Mouse (Mus musculus) CH12.LX (cell line): ENCODE data around the gene Zfp618. TPM values are rescaled to one million over a fixed set of nuclear protein-coding genes. Genes with fewer than 3 reads are reported as not detected.

Experiments
- DNase-seq: peaks from one replicate; pipeline ENCODE4 v3.0.0-alpha.2; 2013; ENCODE audit errors: extremely low read depth
- H3K27ac ChIP-seq: 2 replicates; pipeline ENCODE4 v1.5.1; 2012; ENCODE audit warnings: low read depth, mild to moderate bottlenecking, control low read depth, moderate library complexity; ENCODE audit not compliant: insufficient read depth
- H3K27me3 ChIP-seq: replicated peaks from 2 replicates; pipeline ENCODE3; 2012; ENCODE audit warnings: inconsistent platforms
- H3K36me3 ChIP-seq, 2 experiments: replicated peaks in 1 of 2; 2 replicates each; pipeline versions ENCODE3 to v1.6.1; 2012; ENCODE audit warnings: inconsistent platforms in 1 of 2, low read length in 1 of 2, mild to moderate bottlenecking in 1 of 2, mixed read lengths in 1 of 2, moderate library complexity in 1 of 2; ENCODE audit not compliant: control insufficient read depth in 1 of 2, insufficient read depth in 1 of 2
- H3K4me1 ChIP-seq, 2 experiments: 2 replicates each; pipeline ENCODE4 v1.6.1; 2012; ENCODE audit warnings: inconsistent platforms in 1 of 2, moderate library complexity in 1 of 2; ENCODE audit not compliant: insufficient read depth in 2 of 2, control insufficient read depth in 1 of 2
- H3K4me2 ChIP-seq: 2 replicates; pipeline ENCODE4 v1.6.1; 2012; ENCODE audit warnings: low read depth, mild to moderate bottlenecking, control low read depth; ENCODE audit not compliant: poor library complexity, insufficient read depth, severe bottlenecking
- H3K4me3 ChIP-seq, 3 experiments: fragments of 150-350 bp in 1 of 3; sonication (generic) in 1 of 3; replicated peaks in 1 of 3; 2 replicates each; pipeline versions ENCODE3 to v1.5.1; 2011 to 2012; ENCODE audit warnings: low read depth in 2 of 3, low read length in 2 of 3, mild to moderate bottlenecking in 2 of 3, moderate library complexity in 2 of 3, control low read depth in 1 of 3, improper control_type of control experiment in 1 of 3, inconsistent platforms in 1 of 3, mixed read lengths in 1 of 3; ENCODE audit not compliant: poor library complexity in 1 of 3
- H3K79me2 ChIP-seq: replicated peaks from 2 replicates; pipeline ENCODE4 v1.6.1; 2012; ENCODE audit warnings: mild to moderate bottlenecking, moderate library complexity; ENCODE audit not compliant: control insufficient read depth, poor library complexity, insufficient read depth, severe bottlenecking; ENCODE audit errors: extremely low read depth
- H3K9ac ChIP-seq: 2 replicates; pipeline ENCODE4 v1.6.1; 2012; ENCODE audit warnings: low read depth, mild to moderate bottlenecking, control low read depth, moderate library complexity; ENCODE audit not compliant: insufficient read depth
- H3K9me3 ChIP-seq: replicated peaks from 2 replicates; pipeline ENCODE3; 2012; ENCODE audit warnings: low read length, inconsistent platforms, mixed read lengths
- BHLHE40 ChIP-seq: IDR thresholded peaks from 2 replicates; pipeline ENCODE4 v1.6.1; 2011; ENCODE audit warnings: mild to moderate bottlenecking, low read depth, low read length, improper control_type of control experiment
- CHD1 ChIP-seq: IDR thresholded peaks from 2 replicates; pipeline ENCODE4 v1.6.1; 2012; ENCODE audit warnings: low read depth, low read length, improper control_type of control experiment, inconsistent platforms
- CHD2 ChIP-seq: IDR thresholded peaks from 2 replicates; pipeline ENCODE4 v1.6.1; 2011; ENCODE audit warnings: low read length, improper control_type of control experiment
- CTCF ChIP-seq, 2 experiments: IDR thresholded peaks in 1 of 2; conservative IDR thresholded peaks in 1 of 2; 2 replicates each; pipeline ENCODE4 v1.5.1; 2011 to 2012; ENCODE audit warnings: low read depth in 2 of 2, low read length in 2 of 2, improper control_type of control experiment in 1 of 2, inconsistent platforms in 1 of 2, mild to moderate bottlenecking in 1 of 2, moderate library complexity in 1 of 2
- ELF1 ChIP-seq: IDR thresholded peaks from 2 replicates; pipeline ENCODE4 v1.6.1; 2014; ENCODE audit warnings: low read depth, mild to moderate bottlenecking, inconsistent platforms, low read length, improper control_type of control experiment
- ETS1 ChIP-seq: conservative IDR thresholded peaks from 2 replicates; pipeline ENCODE4 v1.6.1; 2012; ENCODE audit warnings: low read depth, mild to moderate bottlenecking, inconsistent platforms, low read length, improper control_type of control experiment, moderate library complexity
- HCFC1 ChIP-seq: IDR thresholded peaks from 2 replicates; pipeline ENCODE4 v1.6.1; 2012; ENCODE audit warnings: low read depth, mild to moderate bottlenecking, inconsistent platforms, low read length, improper control_type of control experiment
- JUN ChIP-seq: IDR thresholded peaks from 2 replicates; pipeline ENCODE4 v1.6.1; 2011; ENCODE audit warnings: low read depth, mild to moderate bottlenecking, low read length, improper control_type of control experiment, moderate library complexity; ENCODE audit not compliant: insufficient read depth
- JUND ChIP-seq: conservative IDR thresholded peaks from 2 replicates; pipeline ENCODE4 v1.6.1; 2011; ENCODE audit warnings: low read depth, low read length, improper control_type of control experiment
- KAT2A ChIP-seq: IDR thresholded peaks from 2 replicates; pipeline ENCODE4 v1.6.1; 2012; ENCODE audit warnings: low read length, improper control_type of control experiment, inconsistent platforms; ENCODE audit not compliant: insufficient replicate concordance
- MAFK ChIP-seq: IDR thresholded peaks from 2 replicates; pipeline ENCODE4 v1.6.1; 2011; ENCODE audit warnings: low read length, improper control_type of control experiment; ENCODE audit not compliant: insufficient replicate concordance
- MAX ChIP-seq: IDR thresholded peaks from 2 replicates; pipeline ENCODE4 v1.6.1; 2011; ENCODE audit warnings: low read length, improper control_type of control experiment
- MAZ ChIP-seq: IDR thresholded peaks from 2 replicates; pipeline ENCODE4 v1.6.1; 2012; ENCODE audit warnings: low read depth, mild to moderate bottlenecking, inconsistent platforms, low read length, improper control_type of control experiment, moderate library complexity
- MEF2A ChIP-seq: IDR thresholded peaks from 2 replicates; pipeline ENCODE4 v1.6.1; 2014; ENCODE audit warnings: low read depth, mild to moderate bottlenecking, inconsistent platforms, low read length, improper control_type of control experiment, borderline replicate concordance
- MXI1 ChIP-seq: IDR thresholded peaks from 2 replicates; pipeline ENCODE4 v1.6.1; 2011; ENCODE audit warnings: mild to moderate bottlenecking, low read depth, low read length, improper control_type of control experiment
- NELFE ChIP-seq: IDR thresholded peaks from 2 replicates; pipeline ENCODE4 v1.6.1; 2011; ENCODE audit warnings: low read depth, low read length, improper control_type of control experiment
- NRF1 ChIP-seq: IDR thresholded peaks from 2 replicates; pipeline ENCODE4 v1.6.1; 2014; ENCODE audit warnings: low read depth, mild to moderate bottlenecking, inconsistent platforms, low read length, improper control_type of control experiment, moderate library complexity
- PAX5 ChIP-seq: IDR thresholded peaks from 2 replicates; pipeline ENCODE4 v1.6.1; 2012; ENCODE audit warnings: low read length, inconsistent platforms, mixed read lengths
- POLR2A ChIP-seq: IDR thresholded peaks from 2 replicates; pipeline ENCODE4 v1.6.1; 2011; ENCODE audit warnings: low read depth, mild to moderate bottlenecking, improper control_type of control experiment, low read length
- SIN3A ChIP-seq: IDR thresholded peaks from 2 replicates; pipeline ENCODE4 v1.6.1; 2012; ENCODE audit warnings: low read length, improper control_type of control experiment, inconsistent platforms
- SMC3 ChIP-seq: IDR thresholded peaks from 2 replicates; pipeline ENCODE4 v1.6.1; 2011; ENCODE audit warnings: low read depth, low read length, improper control_type of control experiment
- TCF12 ChIP-seq: IDR thresholded peaks from 2 replicates; pipeline ENCODE4 v1.6.1; 2014; ENCODE audit warnings: low read depth, mild to moderate bottlenecking, inconsistent platforms, low read length, improper control_type of control experiment
- USF1 ChIP-seq: IDR thresholded peaks from 2 replicates; pipeline ENCODE4 v1.6.1; 2014; ENCODE audit warnings: low read depth, mild to moderate bottlenecking, inconsistent platforms, low read length, improper control_type of control experiment
- USF2 ChIP-seq: conservative IDR thresholded peaks from 2 replicates; pipeline ENCODE4 v1.6.1; 2011; ENCODE audit warnings: low read depth, low read length, improper control_type of control experiment
- ZC3H11A ChIP-seq: IDR thresholded peaks from 2 replicates; pipeline ENCODE4 v1.6.1; 2012; ENCODE audit warnings: low read depth, mild to moderate bottlenecking, inconsistent platforms, low read length, improper control_type of control experiment
- ZMIZ1 ChIP-seq: IDR thresholded peaks from 2 replicates; pipeline ENCODE4 v1.6.1; 2012; ENCODE audit warnings: low read depth, mild to moderate bottlenecking, inconsistent platforms, low read length, improper control_type of control experiment
- ZNF384 ChIP-seq: IDR thresholded peaks from 2 replicates; pipeline ENCODE4 v1.6.1; 2012; ENCODE audit warnings: low read depth, low read length, improper control_type of control experiment, inconsistent platforms
- dilution Hi-C: fragments of 300-500 bp; cut with MboI; formaldehyde crosslinking; loops from 2 replicates; pipeline ENCODE4 v1.14.3; 2020; ENCODE audit warnings: low sequenced_read_pairs; ENCODE audit not compliant: extremely low pct_unique_long_range_greater_than_20kb, extremely low pct_ligation_motif_present
- in situ Hi-C: fragments of 300-500 bp; cut with MboI; formaldehyde crosslinking; loops from 3 replicates; pipeline ENCODE4 v1.14.3; 2019; ENCODE audit warnings: low sequenced_read_pairs, low pct_ligation_motif_present, low pct_unique_long_range_greater_than_20kb, mixed read lengths
- polyA plus RNA-seq: library from polyadenylated mRNA; unstranded; fragments of >175 nt; gene quantifications from 2 replicates; pipeline ENCODE4 v1.2.1, GENCODE M21; 2012; ENCODE audit warnings: low read depth; ENCODE audit not compliant: insufficient read length
- total RNA-seq, 2 experiments: library from RNA; depleted of rRNA; stranded (reverse); fragments of 300-350 nt in 1 of 2; fragments of >200 nt in 1 of 2; gene quantifications; 2 replicates each; pipeline ENCODE4 v1.2.3; 2012 to 2014

Zfp618 gene
- total and polyA plus RNA-seq, 3 experiments: not detected

- Histone ChIP-seq H3K27me3 (peaks cover 42% of the 10 kb centered on the region), H3K4me1 (peaks cover 0 to 8% of the 10 kb centered on the region in 2 experiments; a peak in 1 of 4 replicates), H3K79me2 (no peaks in the 10 kb centered on the region), H3K4me2 (no peak overlapping the region), H3K9ac (no peak overlapping the region), H3K27ac (no peak overlapping the region), H3K4me3 (no peak overlapping the region), H3K36me3 (no peaks in the 10 kb centered on the region), H3K9me3 (no peaks in the 10 kb centered on the region)
- DNase-seq: no peak
- dilution Hi-C loops: no loop called here
- no peak for TF ChIP-seq MAZ
- no peak for TF ChIP-seq USF1
- TF ChIP-seq USF2: no peak
- TF ChIP-seq SMC3: no peak
- TF ChIP-seq KAT2A: no peak
- TF ChIP-seq POLR2A: no peak
- TF ChIP-seq SIN3A: no peak
- no peak for TF ChIP-seq NELFE
- no peak for TF ChIP-seq PAX5
- no peak for TF ChIP-seq ELF1
- TF ChIP-seq JUND: no peak
- TF ChIP-seq MAX: no peak
- no peak for TF ChIP-seq ZC3H11A
- no peak for TF ChIP-seq ZNF384
- TF ChIP-seq ETS1: no peak
- TF ChIP-seq CTCF (conservative IDR thresholded peaks at IDR 0.05 in 1 of 2, IDR thresholded peaks at IDR 0.05 in 1 of 2; ENCODE audit: low read depth in 2 of 2, low read length in 2 of 2): no peak
- in situ Hi-C loops: no loop called here
Measured at GRCm38 (mm10) chr4:63010226-63010625, 44.9 kb downstream of the Zfp618 start.

DNA sequence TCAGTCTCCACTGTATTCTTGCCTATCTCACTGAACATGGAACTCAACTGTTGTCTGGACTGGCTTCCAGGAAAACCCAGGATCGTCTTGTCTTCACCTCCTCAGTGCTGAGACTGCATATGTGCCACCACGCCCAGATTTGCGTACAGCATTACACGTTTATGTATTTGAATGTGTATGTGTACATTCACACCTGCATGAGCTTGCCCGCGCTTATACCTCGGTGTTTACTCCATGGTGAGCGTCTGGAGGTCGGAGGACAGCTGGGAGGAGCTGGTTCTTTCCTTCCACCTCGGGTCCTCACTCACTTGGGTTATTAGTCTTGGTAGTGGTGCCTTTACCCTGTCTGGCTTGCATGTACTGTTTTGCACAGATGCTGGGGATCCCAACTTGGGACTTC, 53.2 kb downstream of the Zfp618 start:
- no peak overlapping the region for H3K9ac ChIP-seq
- TF ChIP-seq PAX5 (no peak), NRF1 (no peak), MAZ (no peak), POLR2A (no peak), MEF2A (no peak), BHLHE40 (no peak), JUN (no peak), ZMIZ1 (no peak), ZNF384 (no peak), USF1 (no peak), KAT2A (no peak), MAX (no peak), CHD1 (no peak), MAFK (no peak), HCFC1 (no peak), TCF12 (no peak), MXI1 (no peak), CTCF (conservative IDR thresholded peaks at IDR 0.05 in 1 of 2, IDR thresholded peaks at IDR 0.05 in 1 of 2; ENCODE audit: low read depth in 2 of 2, low read length in 2 of 2) (no peak), CHD2 (no peak)
- TF ChIP-seq, all 38 proteins: peak for 0
- Histone ChIP-seq H3K4me2 (no peak overlapping the region), H3K36me3 (no peaks in the 10 kb centered on the region), H3K79me2 (no peaks in the 10 kb centered on the region), H3K27ac (no peak overlapping the region), H3K27me3 (peaks cover 45% of the 10 kb centered on the region), H3K4me3 (no peak overlapping the region), H3K4me1 (no peaks in the 10 kb centered on the region), H3K9me3 (no peaks in the 10 kb centered on the region)
- no peak for DNase-seq
- dilution Hi-C loops (no loop called here), in situ Hi-C loops (no loop called here)
